Mouse (Mus musculus): ENCODE results near the gene Mto1.
A peak's percentile ranks its signal among the peaks of the same experiment; 100 is the strongest.
"Not testable (repeated sequence)": the region's sequence is repeated elsewhere in the genome, so short reads cannot be mapped to it uniquely, and the experiment has no call there.

Gene Mto1

GRCm38 (mm10) chr9:78506722-78507077 is 58.7 kb downstream of the Mto1 start:
- DNase-seq: no peak

GRCm38 (mm10) chr9:78508106-78508786 is 60.2 kb downstream of the Mto1 start:
- no peak for DNase-seq

- no peak for DNase-seq
Measured at GRCm38 (mm10) chr9:78511705-78512104, 63.7 kb downstream of the Mto1 start.

DNA sequence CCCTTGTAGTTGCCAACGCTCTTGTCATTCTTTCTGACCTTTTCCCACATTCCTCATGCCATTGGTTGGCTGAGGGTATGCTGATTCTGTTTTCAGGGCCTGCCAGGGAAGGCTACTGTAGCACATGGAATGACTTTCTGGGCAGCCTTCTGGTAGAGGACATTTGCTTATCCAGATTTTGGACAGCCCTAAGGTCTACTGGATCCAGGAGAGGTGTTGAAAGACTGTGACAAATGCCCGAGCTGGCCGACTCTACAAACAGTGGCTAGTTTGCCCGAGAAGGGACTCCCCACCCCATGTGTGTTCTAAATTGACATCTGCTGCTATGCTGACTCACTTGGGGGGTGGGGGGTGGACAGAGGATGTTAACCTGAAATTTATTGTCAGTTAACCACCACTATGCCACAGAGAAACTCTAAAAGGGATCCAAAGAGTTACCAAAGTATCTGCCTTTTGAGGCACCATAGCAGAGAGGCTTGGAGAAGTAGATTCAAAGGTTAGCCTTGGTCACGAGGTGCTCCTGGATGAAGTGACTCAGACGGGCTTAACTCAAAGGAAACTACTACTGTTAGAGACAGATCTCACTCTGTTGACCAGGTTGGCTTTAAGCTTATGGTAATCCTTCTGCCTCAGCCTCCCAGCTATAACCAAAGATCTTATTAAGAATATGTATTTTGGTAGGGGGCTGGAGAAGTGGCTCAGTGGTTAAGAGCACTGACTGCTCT is 65.9 kb downstream of the Mto1 start:
- no peak for DNase-seq

GRCm38 (mm10) chr9:78514681-78515080 is 66.7 kb downstream of the Mto1 start:
- DNase-seq: no peak

DNA sequence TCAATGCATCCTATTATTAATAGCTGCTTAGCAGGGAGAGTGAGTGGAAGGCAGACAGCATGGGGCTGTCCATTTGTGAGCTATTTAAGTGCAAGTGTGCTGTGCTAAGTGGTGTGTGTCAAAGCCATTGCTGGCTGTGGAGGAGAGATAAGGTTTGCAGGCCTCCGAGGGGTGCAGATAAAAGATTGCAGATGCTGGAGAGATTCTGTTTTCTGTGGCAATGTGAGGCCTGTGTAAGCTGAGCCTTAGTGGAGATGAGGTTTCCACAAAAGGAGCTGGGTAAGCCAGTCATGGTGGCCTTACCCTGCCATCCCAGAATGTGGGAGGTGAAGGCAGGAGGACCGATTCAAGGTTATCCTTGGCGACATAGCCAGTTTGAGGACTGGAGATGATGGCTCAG is 68.1 kb downstream of the Mto1 start:
- no peak for DNase-seq

DNA sequence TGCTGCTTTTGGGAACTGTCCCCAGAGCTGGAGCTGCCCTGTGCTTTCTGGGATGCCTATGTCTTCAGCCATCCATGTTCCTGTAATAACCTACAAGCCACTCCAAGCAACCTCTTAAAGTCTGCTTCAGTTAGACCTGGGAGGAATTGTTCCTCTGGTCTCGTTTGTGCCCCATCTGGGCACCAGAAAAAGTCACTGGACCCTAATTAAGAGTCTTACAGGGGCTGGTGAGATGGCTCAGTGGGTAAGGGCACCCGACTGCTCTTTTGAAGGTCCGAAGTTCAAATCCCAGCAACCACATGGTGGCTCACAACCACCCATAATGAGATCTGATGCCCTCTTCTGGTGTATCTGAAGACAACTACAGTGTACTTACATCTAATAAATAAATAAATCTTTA is 69.2 kb downstream of the Mto1 start:
- DNase-seq: not testable (repeated sequence)

GRCm38 (mm10) chr9:78520127-78520779 is 72.2 kb downstream of the Mto1 start:
- peak in 1 of 2 experiments; percentile 68 for DNase-seq

DNA sequence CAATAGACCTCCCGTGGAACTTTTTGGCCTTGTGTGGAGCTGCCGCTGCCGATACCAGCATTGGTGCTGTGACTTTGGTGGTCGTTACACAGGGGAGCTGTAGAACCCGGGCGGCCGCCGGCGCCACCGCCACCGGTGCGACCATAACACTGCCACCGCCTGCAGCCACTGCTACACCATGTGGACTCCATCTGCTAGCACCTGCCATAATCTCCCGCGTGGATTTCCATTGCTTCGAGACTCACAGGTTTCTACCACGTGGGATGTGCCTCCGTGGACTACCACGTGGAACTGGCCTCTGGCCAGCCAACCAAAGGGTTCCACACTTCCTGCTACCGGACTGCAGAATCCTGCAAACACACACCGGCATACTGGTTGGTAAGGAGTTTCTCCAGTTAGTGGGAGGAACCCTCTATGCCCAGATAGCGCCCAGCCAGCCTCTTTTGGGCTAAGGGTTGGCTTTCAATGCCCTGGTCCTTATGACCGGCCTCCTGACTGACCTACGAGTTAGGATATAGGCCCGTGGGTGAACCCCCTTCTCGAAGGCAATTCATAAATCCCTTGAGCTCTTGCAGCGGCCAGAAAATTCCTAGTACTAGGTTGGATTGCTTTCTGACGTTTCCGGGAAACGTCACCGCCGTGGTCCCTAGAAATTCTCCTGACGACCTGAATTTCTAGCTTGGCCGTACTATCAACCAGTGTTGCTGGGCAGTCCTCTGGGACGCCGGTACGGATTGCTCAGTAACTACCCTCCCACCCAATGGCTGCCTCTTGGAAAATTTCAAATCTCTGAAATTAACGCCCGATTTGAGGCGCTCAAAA is 73.0 kb downstream of the Mto1 start:
- DNase-seq: peak; percentile 67 to 85

- peak in 1 of 2 experiments; percentile 44 for DNase-seq
Measured at GRCm38 (mm10) chr9:78521689-78522088, 73.7 kb downstream of the Mto1 start.
